Mouse (Mus musculus): Measurements from ENCODE around the gene Bcl2l14. TPM values are rescaled to one million over a fixed set of nuclear protein-coding genes. Genes with fewer than 3 reads are reported as not detected.

Gene Bcl2l14
- polyA plus RNA-seq, 1 experiment, result not detected

- TF ChIP-seq CTCF (IDR thresholded peaks at IDR 0.05; ENCODE audit: low read depth, low read length), result no peak
- TF ChIP-seq POLR2A (IDR thresholded peaks at IDR 0.05; ENCODE audit: borderline replicate concordance, low read depth, low read length), result no peak
- Histone ChIP-seq H3K27ac (ENCODE audit: insufficient read depth, low read depth, low read length) (peak overlapping the region; percentile 31; the same call in 1 of the 2 replicates), H3K4me1 (ENCODE audit: control insufficient read depth, insufficient read depth, low read length) (peaks cover 25% of the 10 kb centered on the region), H3K4me3 (ENCODE audit: insufficient read depth, low read length) (no peak overlapping the region)
Observed at GRCm38 (mm10) chr6:134367366-134368281, 28.5 kb upstream of the Bcl2l14 start.

GRCm38 (mm10) chr6:134372946-134373345 is 23.2 kb upstream of the Bcl2l14 start:
- no peak overlapping the region for H3K27ac ChIP-seq (ENCODE audit: insufficient read depth, low read depth, low read length)
- H3K4me3 ChIP-seq (ENCODE audit: insufficient read depth, low read length), result no peak overlapping the region
- H3K4me1 ChIP-seq (ENCODE audit: control insufficient read depth, insufficient read depth, low read length), result no peaks in the 10 kb centered on the region
- TF ChIP-seq POLR2A (IDR thresholded peaks at IDR 0.05; ENCODE audit: borderline replicate concordance, low read depth, low read length), result no peak
- no peak for TF ChIP-seq CTCF (IDR thresholded peaks at IDR 0.05; ENCODE audit: low read depth, low read length)

DNA sequence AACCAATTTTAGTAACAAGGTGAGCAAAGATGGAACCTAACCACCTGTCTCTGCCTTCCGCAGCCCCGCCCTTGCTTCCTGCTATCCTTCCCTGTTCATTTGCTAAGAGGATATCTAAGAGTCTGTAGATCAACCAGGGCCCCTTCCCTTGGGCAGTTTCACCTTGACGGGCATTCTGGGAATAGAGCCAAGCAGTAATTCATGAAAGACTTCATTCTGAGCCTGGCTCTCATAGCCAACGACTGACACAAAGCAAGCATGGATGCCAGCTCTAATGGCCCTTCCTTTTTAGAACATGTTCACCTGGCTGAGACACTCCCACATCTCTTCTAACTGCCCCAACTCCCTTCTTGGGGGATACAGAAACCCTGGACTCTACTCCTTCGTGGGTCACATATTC is 18.9 kb upstream of the Bcl2l14 start:
- Histone ChIP-seq H3K4me3 (ENCODE audit: insufficient read depth, low read length) (no peak overlapping the region), H3K4me1 (ENCODE audit: control insufficient read depth, insufficient read depth, low read length) (no peaks in the 10 kb centered on the region), H3K27ac (ENCODE audit: insufficient read depth, low read depth, low read length) (no peak overlapping the region)
- TF ChIP-seq CTCF (IDR thresholded peaks at IDR 0.05; ENCODE audit: low read depth, low read length) (no peak), POLR2A (IDR thresholded peaks at IDR 0.05; ENCODE audit: borderline replicate concordance, low read depth, low read length) (no peak)

DNA sequence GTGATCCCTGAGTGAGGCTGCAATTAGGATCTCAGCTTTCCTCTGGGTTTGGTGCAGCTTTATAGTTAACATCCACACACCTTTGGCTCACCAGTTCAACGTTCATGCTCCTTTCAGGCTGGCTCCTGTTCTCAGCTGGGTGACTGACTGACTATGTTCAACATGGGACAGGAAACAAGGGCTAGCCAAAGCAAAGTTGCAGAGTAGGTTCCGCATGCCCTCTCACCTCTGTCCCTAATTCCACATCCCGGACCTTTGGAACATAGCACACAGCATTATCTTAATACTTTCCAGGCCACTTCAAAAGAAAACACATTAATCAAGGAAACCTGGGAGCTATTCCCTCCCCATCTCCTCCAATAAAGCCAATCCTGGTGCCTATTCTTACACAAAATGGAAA is 18.3 kb upstream of the Bcl2l14 start:
- TF ChIP-seq CTCF (IDR thresholded peaks at IDR 0.05; ENCODE audit: low read depth, low read length), result no peak
- no peak for TF ChIP-seq POLR2A (IDR thresholded peaks at IDR 0.05; ENCODE audit: borderline replicate concordance, low read depth, low read length)
- Histone ChIP-seq H3K4me1 (ENCODE audit: control insufficient read depth, insufficient read depth, low read length) (no peaks in the 10 kb centered on the region), H3K4me3 (ENCODE audit: insufficient read depth, low read length) (no peak overlapping the region), H3K27ac (ENCODE audit: insufficient read depth, low read depth, low read length) (no peak overlapping the region)

GRCm38 (mm10) chr6:134381462-134381861 is 14.7 kb upstream of the Bcl2l14 start:
- TF ChIP-seq CTCF (IDR thresholded peaks at IDR 0.05; ENCODE audit: low read depth, low read length) (no peak), POLR2A (IDR thresholded peaks at IDR 0.05; ENCODE audit: borderline replicate concordance, low read depth, low read length) (no peak)

GRCm38 (mm10) chr6:134385931-134386330 is 10.2 kb upstream of the Bcl2l14 start:
- no peak overlapping the region for H3K27ac ChIP-seq (ENCODE audit: insufficient read depth, low read depth, low read length)
- no peaks in the 10 kb centered on the region for H3K4me1 ChIP-seq (ENCODE audit: control insufficient read depth, insufficient read depth, low read length)
- H3K4me3 ChIP-seq (ENCODE audit: insufficient read depth, low read length), result no peak overlapping the region
- TF ChIP-seq CTCF (IDR thresholded peaks at IDR 0.05; ENCODE audit: low read depth, low read length), result no peak

More at GRCm38 (mm10) chr6:134381462-134381861, 14.7 kb upstream of the Bcl2l14 start:
- Histone ChIP-seq H3K4me1 (ENCODE audit: control insufficient read depth, insufficient read depth, low read length) (no peaks in the 10 kb centered on the region), H3K27ac (ENCODE audit: insufficient read depth, low read depth, low read length) (no peak overlapping the region), H3K4me3 (ENCODE audit: insufficient read depth, low read length) (no peak overlapping the region)

DNA sequence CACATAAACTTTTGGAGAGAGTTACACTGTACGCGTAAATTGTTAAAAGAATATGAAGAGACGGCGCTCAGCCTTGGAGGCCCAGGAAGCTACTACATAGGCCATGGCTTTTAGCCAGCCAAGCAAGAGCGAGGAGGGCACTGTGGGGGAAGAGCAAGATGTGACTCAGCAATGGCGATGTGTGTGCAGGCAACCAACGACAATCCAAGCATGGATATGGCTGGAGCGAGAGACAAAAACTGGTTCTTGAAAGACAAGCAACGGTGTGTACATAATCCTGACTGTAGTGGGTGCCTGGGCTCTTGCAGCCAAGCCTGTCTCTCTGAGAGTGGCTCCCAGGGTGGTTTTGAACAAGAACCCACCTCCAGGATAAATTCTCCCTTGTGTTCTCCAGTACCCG is 8.7 kb upstream of the Bcl2l14 start:
- H3K27ac ChIP-seq (ENCODE audit: insufficient read depth, low read depth, low read length), result no peak overlapping the region
- H3K4me1 ChIP-seq (ENCODE audit: control insufficient read depth, insufficient read depth, low read length), result no peaks in the 10 kb centered on the region
- no peak overlapping the region for H3K4me3 ChIP-seq (ENCODE audit: insufficient read depth, low read length)
- TF ChIP-seq CTCF (IDR thresholded peaks at IDR 0.05; ENCODE audit: low read depth, low read length) (no peak), POLR2A (IDR thresholded peaks at IDR 0.05; ENCODE audit: borderline replicate concordance, low read depth, low read length) (no peak)

DNA sequence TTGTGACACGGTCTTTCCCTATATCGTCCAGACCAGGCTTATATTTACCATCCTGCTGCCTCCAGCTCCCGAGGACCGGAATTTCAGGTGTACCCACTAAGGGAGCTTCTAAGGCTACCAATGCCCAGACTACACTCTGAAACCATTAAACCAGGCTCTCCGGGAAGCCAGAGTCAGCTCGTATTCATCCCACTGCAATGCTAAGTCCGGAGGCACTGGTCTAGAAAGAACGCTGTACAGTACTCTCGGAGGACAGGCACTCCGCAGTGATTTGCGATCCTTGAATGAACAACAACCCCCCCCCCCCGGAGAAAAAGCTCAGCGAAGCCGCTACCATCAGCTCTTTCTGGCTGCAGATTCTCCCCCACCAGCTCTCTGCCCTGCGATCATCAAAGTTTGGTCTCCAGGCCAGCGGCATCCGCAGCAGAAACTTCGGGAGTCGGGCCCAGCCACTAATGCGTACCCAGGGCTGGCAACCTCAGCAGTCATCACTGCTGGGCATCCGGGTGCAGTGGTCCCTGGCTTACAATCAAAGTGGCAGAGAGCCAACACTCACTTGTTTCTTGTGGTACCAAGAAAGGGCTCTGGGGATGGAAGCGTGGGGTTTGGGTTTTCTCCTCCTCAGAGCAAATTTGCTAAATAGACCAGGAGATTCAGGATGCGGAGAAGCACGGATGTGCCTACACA is 7.6 kb upstream of the Bcl2l14 start:
- no peak for TF ChIP-seq POLR2A (IDR thresholded peaks at IDR 0.05; ENCODE audit: borderline replicate concordance, low read depth, low read length)
- no peak for TF ChIP-seq CTCF (IDR thresholded peaks at IDR 0.05; ENCODE audit: low read depth, low read length)
- Histone ChIP-seq H3K4me1 (ENCODE audit: control insufficient read depth, insufficient read depth, low read length) (no peaks in the 10 kb centered on the region), H3K4me3 (ENCODE audit: insufficient read depth, low read length) (no peak overlapping the region), H3K27ac (ENCODE audit: insufficient read depth, low read depth, low read length) (no peak overlapping the region)

- H3K27ac ChIP-seq (ENCODE audit: insufficient read depth, low read depth, low read length), result no peak overlapping the region
- H3K4me3 ChIP-seq (ENCODE audit: insufficient read depth, low read length), result no peak overlapping the region
- TF ChIP-seq POLR2A (IDR thresholded peaks at IDR 0.05; ENCODE audit: borderline replicate concordance, low read depth, low read length) (no peak), CTCF (IDR thresholded peaks at IDR 0.05; ENCODE audit: low read depth, low read length) (peak; percentile 77)
- H3K4me1 ChIP-seq (ENCODE audit: control insufficient read depth, insufficient read depth, low read length), result no peaks in the 10 kb centered on the region
Observed at GRCm38 (mm10) chr6:134389248-134389891, 6.7 kb upstream of the Bcl2l14 start.

All from bone marrow macrophage, adult 2 months (primary cell).